Mouse (Mus musculus) T-helper 2 cell (primary cell): ENCODE measurements around the gene Ppp4c.

ENCODE experiments used
- in situ Hi-C: fragments of 300-600 bp; cut with MboI, MseI; formaldehyde crosslinking; loops from one replicate; pipeline ENCODE4 v1.15.1; 2025; ENCODE audit warnings: high pct_unique_total_duplicates

Ppp4c gene

GRCm38 (mm10) chr7:126759050-126759671 lies 33.1 kb downstream of the Ppp4c start, which contains the start of gene Mapk3:
Mapk3 (plus strand) TSS chr7:126759601.
- in situ Hi-C loops = no loop called here

GRCm38 (mm10) chr7:126758539-126758938 lies 33.8 kb downstream of the Ppp4c start:
- in situ Hi-C loops = no loop called here

GRCm38 (mm10) chr7:126754866-126755265 lies 37.4 kb downstream of the Ppp4c start:
- in situ Hi-C loops = no loop called here

GRCm38 (mm10) chr7:126749582-126750343 lies 42.5 kb downstream of the Ppp4c start:
- in situ Hi-C loops = no loop called here

GRCm38 (mm10) chr7:126748824-126749223 lies 43.5 kb downstream of the Ppp4c start:
- in situ Hi-C loops = no loop called here

GRCm38 (mm10) chr7:126746798-126747197 lies 45.5 kb downstream of the Ppp4c start:
- in situ Hi-C loops = no loop called here

- in situ Hi-C loops = no loop called here
These were observed 46.2 kb downstream of the Ppp4c start for GRCm38 (mm10) chr7:126746066-126746465.

GRCm38 (mm10) chr7:126741964-126742482 lies 50.3 kb downstream of the Ppp4c start:
- in situ Hi-C loops = no loop called here

GRCm38 (mm10) chr7:126741452-126741851 lies 50.8 kb downstream of the Ppp4c start:
- in situ Hi-C loops = no loop called here

GRCm38 (mm10) chr7:126740977-126741376 lies 51.3 kb downstream of the Ppp4c start:
- in situ Hi-C loops = no loop called here

- in situ Hi-C loops = no loop called here
These were observed 52.1 kb downstream of the Ppp4c start for GRCm38 (mm10) chr7:126740132-126740735.

- in situ Hi-C loops = no loop called here
These were observed 52.7 kb downstream of the Ppp4c start for GRCm38 (mm10) chr7:126739551-126739950.

GRCm38 (mm10) chr7:126736122-126736521 lies 56.2 kb downstream of the Ppp4c start:
- in situ Hi-C loops = no loop called here
